Mouse (Mus musculus): ENCODE measurements at regions not wholly inside any gene's neighbourhood (a gene's known extent, or its start where the extent isn't known, plus 50 kb on each side); places are given as distances from the start of the nearest gene placed in this dataset.

GRCm38 (mm10) chr1:13978640-13979039, 2114.5 kb downstream of the 4930444P10Rik start:
- no peak for ATAC-seq (ENCODE audit: extremely low read depth, insufficient number of reproducible peaks, low FRiP score, poor library complexity, severe bottlenecking)

GRCm38 (mm10) chr1:13977207-13977606, 2115.9 kb downstream of the 4930444P10Rik start:
- ATAC-seq (ENCODE audit: extremely low read depth, insufficient number of reproducible peaks, low FRiP score, poor library complexity, severe bottlenecking) = no peak

DNA sequence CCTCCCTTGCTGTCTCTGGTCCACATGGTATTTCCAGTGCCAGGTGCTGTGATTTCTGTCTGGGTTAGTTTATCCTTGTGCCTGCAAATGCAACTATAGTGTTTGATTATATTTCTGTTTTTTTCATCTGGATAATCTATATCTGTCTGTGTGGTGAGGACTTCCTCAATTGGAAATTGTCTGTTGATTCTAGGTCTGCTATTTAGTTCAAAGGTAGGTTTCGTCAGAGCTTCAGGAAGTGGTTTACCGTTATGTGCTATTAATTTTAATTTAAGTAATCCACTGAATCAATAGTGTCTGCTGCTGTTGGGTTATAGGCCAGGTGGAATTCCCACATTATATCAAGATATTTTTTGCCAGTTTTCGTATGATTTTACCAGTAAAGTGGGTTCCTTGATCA, 2143.9 kb downstream of the 4930444P10Rik start:
- no peak for ATAC-seq (ENCODE audit: extremely low read depth, insufficient number of reproducible peaks, low FRiP score, poor library complexity, severe bottlenecking)

DNA sequence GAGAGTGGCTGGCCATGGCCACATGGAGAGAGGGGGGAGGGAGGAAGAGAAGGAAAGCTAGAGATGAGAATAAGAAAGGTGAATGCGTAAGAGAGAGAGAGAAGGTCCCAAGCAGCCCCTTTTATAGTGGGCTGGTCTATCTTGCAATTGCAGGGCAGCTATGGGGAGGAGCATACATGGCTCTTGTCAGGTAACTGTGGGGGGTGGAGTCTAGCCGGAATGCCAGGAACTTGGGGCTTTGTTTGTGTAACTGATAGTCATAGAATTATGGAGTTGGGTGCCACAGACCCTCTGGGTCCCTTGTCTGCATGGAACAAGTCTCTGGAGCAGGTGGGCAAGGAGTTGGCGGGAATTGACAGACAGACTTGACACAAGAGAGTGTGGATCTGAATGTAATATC, 2151.8 kb downstream of the 4930444P10Rik start:
- ATAC-seq (ENCODE audit: extremely low read depth, insufficient number of reproducible peaks, low FRiP score, poor library complexity, severe bottlenecking) = no peak

GRCm38 (mm10) chr1:13938344-13938743, 2154.8 kb downstream of the 4930444P10Rik start:
- ATAC-seq (ENCODE audit: extremely low read depth, insufficient number of reproducible peaks, low FRiP score, poor library complexity, severe bottlenecking) = no peak

GRCm38 (mm10) chr1:13935938-13936491, 2157.1 kb downstream of the 4930444P10Rik start:
- ATAC-seq (ENCODE audit: extremely low read depth, insufficient number of reproducible peaks, low FRiP score, poor library complexity, severe bottlenecking) = no peak

- no peak for ATAC-seq (ENCODE audit: extremely low read depth, insufficient number of reproducible peaks, low FRiP score, poor library complexity, severe bottlenecking)
Observed at GRCm38 (mm10) chr1:13928679-13929078, 2164.4 kb downstream of the 4930444P10Rik start.

GRCm38 (mm10) chr1:13927964-13928363, 2165.2 kb downstream of the 4930444P10Rik start:
- ATAC-seq (ENCODE audit: extremely low read depth, insufficient number of reproducible peaks, low FRiP score, poor library complexity, severe bottlenecking) = no peak

DNA sequence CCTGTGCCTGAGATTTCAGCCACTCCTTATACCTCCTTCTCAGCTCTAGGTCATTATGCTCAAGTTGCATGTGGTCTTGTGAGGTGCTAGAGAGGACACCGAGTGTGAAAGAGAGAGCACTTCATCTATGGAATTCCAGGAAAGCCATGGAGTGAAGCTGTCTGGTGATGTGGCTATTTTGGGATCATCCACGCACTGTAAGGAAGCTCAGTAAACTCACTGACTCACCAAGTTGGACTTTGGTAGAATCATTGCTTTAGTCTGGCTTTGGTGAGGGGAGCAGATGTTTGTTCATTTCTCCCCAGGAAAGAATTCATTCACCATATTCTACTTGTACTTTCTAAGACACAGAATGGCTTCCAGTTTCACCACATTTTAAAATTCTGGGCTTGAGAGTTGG, 2167.1 kb downstream of the 4930444P10Rik start:
- ATAC-seq (ENCODE audit: extremely low read depth, insufficient number of reproducible peaks, low FRiP score, poor library complexity, severe bottlenecking) = no peak

GRCm38 (mm10) chr1:13915216-13915615, 2177.9 kb downstream of the 4930444P10Rik start:
- ATAC-seq (ENCODE audit: extremely low read depth, insufficient number of reproducible peaks, low FRiP score, poor library complexity, severe bottlenecking) = no peak

DNA sequence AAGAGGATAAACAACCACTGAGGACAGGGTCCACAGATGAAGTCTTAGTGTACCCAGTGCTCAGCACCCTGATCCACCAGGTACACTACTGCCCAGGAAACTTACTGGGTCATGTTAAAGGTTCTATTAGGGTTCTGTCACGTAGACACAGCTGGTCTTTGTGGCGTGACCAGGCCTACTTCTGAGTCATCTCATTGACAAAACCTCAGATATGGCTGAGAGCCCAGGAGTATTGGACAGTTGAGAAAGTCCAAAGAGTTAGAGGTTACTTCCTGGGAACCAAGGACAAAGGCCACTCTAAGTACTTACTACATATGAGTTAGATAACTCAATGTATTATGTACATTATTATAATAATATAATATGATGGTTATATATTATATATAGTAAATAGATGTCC, 2214.0 kb downstream of the 4930444P10Rik start:
- no peak for ATAC-seq (ENCODE audit: extremely low read depth, insufficient number of reproducible peaks, low FRiP score, poor library complexity, severe bottlenecking)

DNA sequence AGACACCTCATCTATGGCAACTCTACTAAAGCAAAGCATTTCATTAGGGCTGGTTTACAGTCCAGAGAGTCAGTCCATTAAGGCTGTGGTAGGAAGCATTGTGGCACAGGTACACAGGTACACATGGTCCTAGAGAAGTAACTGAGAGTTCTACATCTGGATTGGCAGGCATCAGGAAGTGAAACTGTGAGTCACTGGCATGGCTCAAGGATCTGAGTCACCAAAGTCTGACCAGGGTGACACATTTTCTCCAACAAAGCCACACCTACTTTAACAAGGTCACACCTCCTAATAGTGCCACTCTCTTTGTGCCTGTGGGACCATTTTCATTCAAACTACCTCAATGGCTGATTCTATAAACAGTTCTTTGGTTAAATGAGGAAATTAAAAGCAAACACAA, 2219.2 kb downstream of the 4930444P10Rik start:
- no peak for ATAC-seq (ENCODE audit: extremely low read depth, insufficient number of reproducible peaks, low FRiP score, poor library complexity, severe bottlenecking)

DNA sequence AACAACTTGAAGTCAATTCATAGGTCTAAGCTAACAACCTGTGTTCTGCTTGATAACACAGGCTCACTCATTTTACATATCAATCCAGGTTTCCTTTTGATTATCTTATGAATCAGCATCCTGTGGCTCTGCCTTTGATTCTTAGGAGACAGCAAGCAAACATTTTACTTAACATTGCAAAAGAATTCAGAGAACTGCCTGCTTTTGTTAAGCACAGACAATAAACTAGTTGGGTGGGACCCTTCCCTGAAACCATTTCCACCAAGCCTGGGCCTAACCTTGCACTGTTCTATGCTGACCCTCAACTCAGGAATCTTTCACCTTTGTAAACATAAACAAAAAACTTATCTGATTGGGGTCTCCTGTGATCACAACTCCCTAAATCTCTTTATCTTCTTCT, 2220.6 kb downstream of the 4930444P10Rik start:
- no peak for ATAC-seq (ENCODE audit: extremely low read depth, insufficient number of reproducible peaks, low FRiP score, poor library complexity, severe bottlenecking)

DNA sequence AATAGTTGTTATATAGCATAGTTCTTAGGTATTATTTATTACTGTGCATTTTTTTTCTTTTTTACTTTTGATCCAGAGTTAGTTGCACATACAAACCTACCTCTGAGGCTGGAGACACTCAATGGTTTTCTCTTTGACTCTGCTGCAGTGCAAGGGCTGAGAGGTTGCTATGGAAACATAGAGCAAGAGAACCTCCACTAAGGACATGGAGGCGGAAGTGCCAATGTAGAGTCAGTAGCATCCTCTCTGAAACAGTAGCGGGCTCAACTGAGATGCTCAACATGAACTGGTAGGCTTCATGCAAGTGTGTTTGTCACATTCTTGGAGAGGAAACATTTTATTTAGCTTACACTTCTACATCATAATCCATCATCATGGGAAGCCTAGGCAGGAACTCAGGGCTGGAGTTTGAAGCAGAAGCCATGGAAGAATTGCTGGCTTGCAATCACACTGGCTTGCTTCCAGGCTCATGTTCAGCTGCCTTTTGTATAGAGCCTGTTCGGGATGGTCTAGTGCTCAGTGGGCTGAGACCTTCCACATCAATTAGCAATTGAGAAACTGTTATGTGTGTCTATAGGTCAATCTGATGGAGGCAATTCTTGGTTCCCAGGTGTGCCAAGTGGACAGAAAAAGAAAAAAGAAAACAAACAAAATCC, 2222.4 kb downstream of the 4930444P10Rik start:
- no peak for ATAC-seq (ENCODE audit: extremely low read depth, insufficient number of reproducible peaks, low FRiP score, poor library complexity, severe bottlenecking)

- no peak for ATAC-seq (ENCODE audit: extremely low read depth, insufficient number of reproducible peaks, low FRiP score, poor library complexity, severe bottlenecking)
Observed at GRCm38 (mm10) chr1:13865713-13866112, 2227.4 kb downstream of the 4930444P10Rik start.

- no peak for ATAC-seq (ENCODE audit: extremely low read depth, insufficient number of reproducible peaks, low FRiP score, poor library complexity, severe bottlenecking)
Observed at GRCm38 (mm10) chr1:13863712-13864111, 2229.4 kb downstream of the 4930444P10Rik start.

DNA sequence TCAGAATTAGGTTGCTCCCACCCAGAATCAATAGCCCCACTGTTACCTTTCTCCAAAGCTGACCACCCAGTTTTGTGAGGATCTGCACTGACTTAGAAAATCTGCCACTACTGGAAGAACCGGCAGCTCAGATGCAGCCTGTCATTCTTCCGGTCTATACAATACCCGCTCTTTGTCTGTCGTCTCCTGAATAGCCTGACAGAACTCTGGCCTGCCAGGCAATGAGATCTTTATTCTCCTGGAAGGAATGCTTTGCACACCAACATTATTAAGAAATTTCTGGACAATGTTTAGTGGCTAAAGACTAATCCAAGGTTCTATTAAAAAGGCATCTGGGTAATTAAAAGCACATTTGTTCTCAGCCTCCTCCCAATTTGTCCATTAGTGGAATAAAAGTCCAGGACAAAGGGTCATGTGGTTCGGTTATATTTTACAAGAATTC, 2232.0 kb downstream of the 4930444P10Rik start:
- ATAC-seq (ENCODE audit: extremely low read depth, insufficient number of reproducible peaks, low FRiP score, poor library complexity, severe bottlenecking) = no peak

DNA sequence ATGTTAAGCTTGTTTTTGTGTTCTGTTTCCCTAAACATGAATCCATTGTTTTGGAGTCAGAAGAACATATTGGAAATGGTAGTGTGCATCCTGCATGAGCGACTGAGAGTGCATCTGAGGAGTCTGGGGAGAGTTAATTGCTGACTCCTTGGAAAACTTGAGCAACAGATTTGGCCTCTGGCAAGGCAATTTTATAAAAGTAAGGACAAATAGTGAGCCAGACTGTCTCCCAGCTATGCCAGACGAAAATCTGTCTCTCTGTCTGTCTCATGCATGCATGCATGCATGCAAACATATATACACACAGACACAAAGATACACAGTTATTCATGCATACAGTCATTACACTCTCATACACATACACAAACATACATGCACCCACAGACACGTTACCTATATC, 2232.7 kb downstream of the 4930444P10Rik start:
- no peak for ATAC-seq (ENCODE audit: extremely low read depth, insufficient number of reproducible peaks, low FRiP score, poor library complexity, severe bottlenecking)

DNA sequence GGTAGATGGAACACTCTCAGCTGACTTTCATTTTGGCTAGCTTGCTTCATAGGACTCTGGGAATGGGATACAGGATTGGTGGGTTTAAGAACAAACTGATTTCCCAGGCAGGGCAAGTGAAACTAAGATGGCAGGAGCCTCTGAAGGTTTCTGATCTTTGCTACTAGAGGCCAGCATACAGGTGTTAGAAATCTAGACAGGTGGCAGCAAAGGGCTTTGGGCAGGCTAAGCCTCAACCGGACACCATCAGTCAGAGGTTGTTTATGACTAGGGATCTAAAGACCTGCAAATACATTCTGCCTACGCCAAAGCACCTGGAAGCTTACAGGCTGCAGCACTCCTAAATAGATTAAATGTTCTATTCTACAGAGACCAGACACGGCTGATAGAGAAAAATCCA, 2233.4 kb downstream of the 4930444P10Rik start:
- no peak for ATAC-seq (ENCODE audit: extremely low read depth, insufficient number of reproducible peaks, low FRiP score, poor library complexity, severe bottlenecking)

DNA sequence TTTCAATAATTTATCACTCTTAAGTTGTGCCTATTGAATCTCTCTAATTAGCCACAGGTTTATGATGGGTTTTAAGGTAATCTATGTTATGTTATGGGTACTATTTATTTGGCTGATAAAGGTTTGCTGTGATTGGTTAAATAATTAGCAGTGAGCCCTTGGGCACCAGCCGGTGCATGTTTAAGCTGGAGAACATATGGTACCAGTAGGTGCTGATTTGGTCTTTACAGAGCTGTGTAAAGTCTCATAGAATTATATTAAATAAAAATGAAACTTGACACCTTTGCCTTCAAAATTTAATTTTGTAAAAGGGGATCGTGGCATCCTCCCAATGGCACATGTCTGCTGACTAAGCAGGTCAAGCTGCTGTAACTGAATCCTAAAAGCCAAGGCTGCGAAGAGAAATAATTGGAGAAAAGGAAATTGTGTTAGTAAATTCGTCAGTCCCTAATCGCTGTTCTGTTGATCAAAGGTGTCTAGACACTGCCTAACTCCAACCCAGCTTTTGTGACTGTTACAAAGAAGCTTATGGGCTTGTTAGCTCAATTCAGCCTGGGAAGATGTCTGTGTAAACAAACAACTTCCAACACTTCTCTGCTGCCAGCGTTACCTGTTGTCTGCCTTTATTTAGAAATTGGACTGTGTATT, 2234.6 kb downstream of the 4930444P10Rik start:
- no peak for ATAC-seq (ENCODE audit: extremely low read depth, insufficient number of reproducible peaks, low FRiP score, poor library complexity, severe bottlenecking)
